20 mouse cellular contexts compared by ENCODE assay signal in the genomic region with DNA sequence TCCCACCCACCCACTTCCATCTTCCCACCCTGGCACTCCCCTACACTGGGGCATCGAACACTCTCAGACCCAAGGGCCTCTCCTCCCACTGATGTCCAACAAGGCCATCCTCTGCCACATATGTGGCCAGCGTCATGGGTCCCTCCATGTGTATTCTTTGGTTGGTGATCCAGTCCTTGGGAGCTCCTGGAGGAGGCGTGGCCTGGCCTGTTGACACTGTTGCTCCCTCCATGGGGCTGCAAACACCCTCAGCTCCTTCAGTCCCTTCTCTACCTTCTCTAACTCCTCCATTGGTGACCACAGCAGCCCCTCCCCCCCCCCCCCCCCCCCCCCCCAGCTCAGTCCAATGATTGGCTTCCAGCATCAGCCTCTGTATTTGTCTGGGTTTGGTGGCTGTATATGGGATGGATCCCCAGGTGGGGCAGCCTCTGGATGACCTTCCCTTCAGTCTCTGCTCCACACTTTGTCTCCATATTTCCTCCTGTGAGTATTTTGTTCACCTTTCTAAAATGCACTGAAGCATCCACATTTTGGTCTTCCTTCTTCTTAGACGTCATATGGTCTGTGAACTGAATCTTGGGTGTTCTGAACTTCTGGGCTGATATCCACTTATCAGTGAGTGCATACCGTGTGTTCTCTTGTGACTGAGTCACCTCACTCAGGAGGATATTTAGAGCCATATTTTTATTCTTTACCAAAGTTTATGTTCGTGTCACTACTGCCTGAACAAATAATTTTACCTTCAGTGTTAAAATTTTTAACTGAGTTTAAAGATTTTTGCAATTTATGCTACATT.
"Had no signal": no experiment of that assay in that cellular context is flagged by ENCODE, and none has a peak within 500 bp of the region (broad histone marks: within the 10 kb centered on the region; RNA-seq: fewer than 3 reads in every experiment).

No protein-coding gene starts in this region.

- H3K4me1 ChIP-seq: lung, embryonic 15.5 days; neural tube, embryonic 12.5 days; neural tube, embryonic 15.5 days; stomach, embryonic 15.5 days had no signal

- H3K27ac ChIP-seq: kidney, postnatal 0 days; left cerebral cortex, adult 2 months; lung, embryonic 15.5 days; neural tube, embryonic 12.5 days; neural tube, embryonic 15.5 days; stomach, embryonic 15.5 days had no signal

- H3K4me2 ChIP-seq: lung, embryonic 15.5 days; midbrain, embryonic 11.5 days; neural tube, embryonic 12.5 days; neural tube, embryonic 15.5 days; stomach, embryonic 15.5 days had no signal

- DNase-seq: kidney, adult 18-20 months; kidney, adult 9 months; kidney, postnatal 36 days; layer of hippocampus, postnatal 36 days; lung, adult 18-20 months; lung, postnatal 10 days; lung, postnatal 36 days; midbrain, embryonic 14.5 days; right cerebral cortex, adult 18-20 months; right cerebral cortex, postnatal 14 days; right cerebral cortex, postnatal 4 days; thymus, postnatal 25 days had no signal

- ATAC-seq: intestine, embryonic 16.5 days had no signal

- H3K36me3 ChIP-seq: lung, embryonic 15.5 days; neural tube, embryonic 12.5 days; neural tube, embryonic 15.5 days; stomach, embryonic 15.5 days had no signal

- H3K9me3 ChIP-seq: lung, embryonic 15.5 days; neural tube, embryonic 15.5 days; stomach, embryonic 15.5 days had no signal

- H3K4me3 ChIP-seq: left cerebral cortex, adult 2 months; lung, embryonic 15.5 days; neural tube, embryonic 12.5 days; neural tube, embryonic 15.5 days; stomach, embryonic 15.5 days had no signal

- H3K27me3 ChIP-seq: lung, embryonic 15.5 days; neural tube, embryonic 12.5 days; neural tube, embryonic 15.5 days; stomach, embryonic 15.5 days had no signal

- H3K9ac ChIP-seq: lung, embryonic 15.5 days; neural tube, embryonic 12.5 days; neural tube, embryonic 15.5 days; stomach, embryonic 15.5 days had no signal
